Mouse (Mus musculus) layer of hippocampus, adult 11-12 months (tissue): ENCODE measurements around the gene Arhgap31.
A peak's percentile ranks its signal among the peaks of the same experiment; 100 is the strongest.

Source experiments
- DNase-seq: peaks from one replicate; pipeline ENCODE4 v3.0.0; 2022; ENCODE audit warnings: low spot score

Gene Arhgap31

DNA sequence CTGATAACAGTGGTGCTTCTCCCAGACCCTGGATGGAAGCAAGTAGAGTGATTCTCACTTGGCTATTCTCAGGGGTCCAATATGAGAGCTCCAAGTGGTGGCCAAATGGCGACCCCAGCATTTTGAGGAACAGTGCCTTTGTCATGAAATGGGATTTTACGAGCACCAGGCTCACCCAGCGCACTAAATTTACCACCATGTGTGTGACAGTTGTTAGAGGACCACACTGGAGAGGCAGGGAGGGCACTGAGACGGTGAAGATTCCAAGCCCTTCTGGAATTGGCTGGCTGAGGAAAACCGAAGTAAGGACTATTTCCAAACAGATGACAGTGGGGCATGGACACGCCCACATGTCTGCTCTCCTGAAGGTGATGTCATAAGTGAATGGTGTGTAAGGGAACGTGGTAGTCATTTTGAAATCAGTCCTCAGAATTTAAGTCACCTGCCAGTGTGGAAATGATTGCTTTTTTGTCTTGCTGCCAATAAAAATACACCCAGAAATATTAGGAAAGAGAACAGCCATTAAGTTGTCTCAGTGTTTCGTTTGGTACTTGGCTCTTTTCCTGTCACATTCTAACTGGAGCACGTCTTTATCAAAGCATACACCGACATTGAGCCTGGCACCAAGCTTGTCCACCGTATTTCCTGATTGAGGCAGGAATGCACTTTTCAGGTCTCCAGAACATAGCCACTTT, 113.9 kb downstream of the Arhgap31 start:
- no peak for DNase-seq

DNA sequence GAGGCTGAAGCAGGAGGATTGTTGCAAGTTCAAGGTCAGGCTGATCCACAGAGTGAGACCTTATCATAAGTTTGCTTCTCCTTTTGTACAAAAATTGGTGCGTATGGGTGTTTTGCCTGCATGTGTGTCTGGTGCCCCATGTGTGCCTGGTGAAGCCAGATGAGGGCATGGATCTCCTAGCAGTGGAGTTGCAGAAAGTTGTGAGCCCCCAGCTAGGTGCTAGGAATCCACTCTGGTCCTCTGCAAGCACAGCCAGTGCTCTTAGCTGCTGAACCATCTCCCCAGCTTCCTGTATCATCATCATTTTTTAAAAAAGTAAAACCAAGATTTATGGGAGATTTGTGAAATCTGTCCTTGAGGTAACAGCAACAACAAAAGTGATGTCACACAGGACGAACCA, 116.4 kb downstream of the Arhgap31 start:
- DNase-seq, result no peak

DNA sequence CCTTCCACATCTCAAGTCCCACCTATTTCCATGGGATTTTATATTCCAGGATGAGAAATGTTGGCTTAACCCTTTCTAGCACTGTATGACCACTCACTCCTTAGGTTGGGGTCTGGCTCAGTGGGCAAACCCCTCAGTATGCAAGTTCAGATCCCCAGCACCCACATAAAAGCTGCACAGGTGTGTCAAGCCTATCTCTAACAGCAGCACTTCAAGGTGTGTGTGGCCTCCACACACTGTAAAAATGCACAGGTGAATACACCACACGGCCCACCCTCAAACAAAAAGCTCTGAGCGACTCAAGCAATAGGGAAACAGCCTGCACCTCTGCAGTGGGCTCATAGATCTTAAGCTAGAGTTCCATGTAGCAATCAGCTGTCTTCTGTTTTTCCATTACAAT, 117.0 kb downstream of the Arhgap31 start:
- DNase-seq, result no peak

DNA sequence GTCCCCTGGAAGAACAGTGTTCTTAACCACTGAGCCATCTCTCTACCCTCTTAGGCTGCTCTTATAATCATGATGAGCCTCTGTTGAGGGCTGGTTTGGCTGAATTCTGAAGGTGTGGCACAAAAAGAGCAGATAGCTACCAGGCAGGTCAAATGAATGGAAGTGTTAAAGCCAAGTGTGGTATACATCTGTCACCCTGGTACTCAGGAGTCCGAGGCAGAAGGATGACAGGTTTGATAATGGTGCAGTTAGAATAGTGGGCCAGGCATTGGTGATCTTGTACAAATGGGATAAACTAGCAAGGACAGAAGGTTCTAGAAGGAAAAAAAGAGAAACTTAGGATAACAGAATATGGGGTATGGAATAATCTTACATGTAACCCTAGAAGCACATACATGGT, 118.6 kb downstream of the Arhgap31 start:
- no peak for DNase-seq

DNA sequence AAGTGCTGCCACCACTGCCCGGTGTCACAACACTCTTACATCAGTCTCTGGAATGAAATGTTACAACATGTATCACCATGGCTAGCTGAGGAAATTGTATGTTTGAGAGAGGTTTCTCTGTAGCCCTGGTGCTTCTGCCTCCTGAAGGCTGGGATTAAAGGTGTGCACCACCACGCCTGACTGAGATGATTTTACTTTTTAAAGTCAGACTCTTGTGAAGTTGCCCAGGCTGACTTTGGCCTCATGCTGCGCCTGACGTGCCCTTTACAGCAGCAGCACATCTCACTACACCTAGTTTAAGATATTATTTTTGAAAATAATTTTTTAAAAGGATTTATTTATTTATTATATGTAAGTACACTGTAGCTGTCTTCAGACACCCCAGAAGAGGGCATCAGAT, 120.1 kb downstream of the Arhgap31 start:
- no peak for DNase-seq

DNA sequence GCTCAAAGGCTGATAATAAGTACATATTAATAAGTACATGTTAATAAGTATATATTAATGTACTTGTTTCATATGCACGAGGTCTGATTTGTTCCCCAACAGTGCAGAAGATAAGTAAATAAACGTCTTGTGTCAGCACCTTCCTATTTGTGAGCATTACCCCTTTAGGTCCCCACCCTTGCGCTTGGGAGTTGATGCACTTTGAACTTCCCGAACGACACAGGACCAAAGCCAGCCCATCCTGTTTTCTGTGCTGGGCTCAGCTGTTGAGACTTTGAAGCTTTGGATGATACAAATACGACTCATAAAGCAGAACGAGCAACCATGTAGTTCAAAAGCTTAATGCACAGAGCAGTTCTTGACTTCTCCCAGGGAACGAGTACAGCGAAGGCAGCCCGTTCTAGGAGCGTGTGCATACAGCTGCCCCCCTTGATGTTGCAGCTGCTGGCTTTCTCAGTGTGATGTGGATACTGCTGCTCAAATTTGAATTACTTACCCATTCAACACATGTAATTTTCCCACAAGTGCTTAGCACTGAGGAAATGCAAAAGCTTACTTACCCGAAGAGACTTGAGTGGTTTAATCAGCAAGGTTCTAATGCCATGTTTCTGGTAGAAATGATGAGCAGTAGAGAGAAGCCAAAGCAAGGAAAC, 120.9 kb downstream of the Arhgap31 start:
- no peak for DNase-seq

DNA sequence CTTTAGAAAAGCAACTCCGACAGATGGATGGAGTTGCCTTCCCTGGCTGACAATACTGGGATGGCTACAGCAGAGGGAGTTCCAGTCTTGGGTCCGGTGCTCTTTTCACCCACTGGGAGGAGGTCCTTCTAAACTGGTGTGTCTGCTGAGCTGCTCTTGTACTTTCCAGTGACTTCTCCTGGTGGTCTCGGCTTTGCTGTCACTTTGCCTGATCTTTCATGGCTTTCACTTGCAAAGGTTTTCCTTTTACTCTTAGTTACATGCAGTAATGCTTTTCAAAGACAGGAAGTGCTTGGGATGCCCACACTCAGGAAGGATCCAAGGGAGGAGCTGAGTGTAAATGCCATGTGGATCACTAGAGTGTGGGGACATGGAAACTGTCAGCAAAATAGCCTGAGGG, 121.6 kb downstream of the Arhgap31 start:
- no peak for DNase-seq

DNA sequence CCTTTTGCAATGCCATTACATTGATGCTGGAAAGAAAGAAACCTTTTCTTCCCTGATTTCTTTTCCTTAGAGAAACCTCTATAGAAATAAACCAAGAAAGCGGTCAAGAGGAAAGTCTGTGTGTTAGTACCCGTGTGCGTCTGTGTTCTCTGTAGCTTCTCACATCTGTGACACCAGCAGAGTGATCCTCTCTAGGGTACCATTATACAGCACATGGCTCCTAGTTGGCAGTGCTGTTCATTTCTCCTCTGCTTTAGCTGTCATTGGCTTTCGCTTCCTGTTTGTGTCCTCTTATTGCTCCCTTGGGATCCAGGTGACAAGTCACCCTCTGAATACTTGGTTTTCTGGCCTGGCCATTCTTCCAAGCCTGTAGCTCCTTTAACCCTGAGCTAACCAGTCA, 125.5 kb downstream of the Arhgap31 start:
- DNase-seq, result no peak

DNA sequence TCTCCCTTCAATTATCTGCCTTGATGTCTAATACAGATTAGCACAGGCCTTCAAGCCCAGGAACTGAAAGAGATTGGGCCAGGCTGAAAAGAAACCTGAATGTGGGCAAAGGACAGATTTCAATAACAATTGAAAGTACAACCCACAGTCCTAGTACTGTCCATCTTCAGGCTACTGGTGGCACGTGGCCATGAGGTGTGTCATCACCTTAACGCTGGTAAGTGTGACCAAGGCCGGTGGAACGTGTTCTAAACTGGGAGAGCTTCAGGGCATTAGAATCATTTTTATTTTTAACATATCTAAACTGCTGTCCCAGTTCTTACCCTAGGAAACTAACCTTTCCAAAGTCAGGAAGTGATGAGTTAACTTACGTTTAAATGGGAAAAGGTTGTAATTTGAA, 125.9 kb downstream of the Arhgap31 start:
- DNase-seq, result no peak

DNA sequence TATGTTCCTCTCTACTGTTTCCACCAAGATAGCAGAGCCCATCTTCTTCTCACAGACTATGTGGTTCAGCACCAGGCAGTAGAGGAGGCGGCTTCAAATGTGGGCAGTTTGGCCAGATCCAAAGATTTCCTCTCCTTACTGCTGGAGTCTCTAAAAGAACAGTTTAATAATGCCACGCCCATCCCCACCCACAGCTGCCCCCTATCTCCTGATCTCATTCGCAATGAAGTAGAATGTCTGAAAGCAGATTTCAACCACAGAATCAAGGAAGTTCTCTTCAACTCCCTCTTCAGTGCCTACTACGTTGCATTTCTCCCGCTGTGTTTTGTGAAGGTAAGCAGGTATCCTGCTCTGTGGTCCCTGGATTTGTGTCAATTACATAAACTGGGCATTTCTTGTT, 127.9 kb downstream of the Arhgap31 start:
- DNase-seq, result no peak

DNA sequence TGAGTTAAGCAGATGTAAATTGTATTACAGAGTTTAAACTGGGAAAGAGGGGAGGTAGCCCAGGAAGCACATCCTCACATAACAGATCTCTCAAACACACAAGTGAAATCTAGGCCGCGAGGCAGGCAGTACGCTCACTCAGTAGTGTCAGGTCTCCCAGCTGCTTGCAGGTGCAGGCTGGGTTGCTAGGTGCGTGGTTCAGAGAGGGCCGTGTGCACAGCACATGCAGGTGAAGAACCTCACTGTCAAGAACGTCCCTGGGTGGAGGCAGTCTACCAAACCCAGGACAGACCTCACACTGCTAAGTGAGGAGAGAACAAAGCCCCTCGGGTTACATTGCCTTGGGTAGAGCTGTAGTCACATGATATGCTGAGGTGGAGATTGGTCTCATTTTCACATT, 128.3 kb downstream of the Arhgap31 start:
- DNase-seq, result no peak

DNA sequence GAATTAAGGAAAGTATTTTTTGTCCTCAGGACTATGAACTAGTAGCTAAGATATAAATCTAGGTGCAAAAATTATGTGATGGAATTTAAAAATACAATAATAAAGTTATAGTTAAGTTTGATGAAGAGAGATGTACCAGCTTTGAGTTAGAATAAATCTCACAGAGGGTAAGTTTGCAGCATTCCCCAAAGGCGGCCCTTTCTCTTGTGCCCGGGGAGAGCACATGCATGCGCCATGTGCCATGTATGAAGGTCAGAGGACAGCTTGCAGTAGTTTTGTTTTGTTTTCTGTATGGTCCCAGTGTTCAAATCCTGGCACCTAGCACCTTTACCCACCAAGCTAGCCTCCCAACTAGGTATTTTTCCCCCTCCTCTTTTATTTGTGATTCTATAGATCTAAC, 141.6 kb downstream of the Arhgap31 start:
- DNase-seq, result no peak

DNA sequence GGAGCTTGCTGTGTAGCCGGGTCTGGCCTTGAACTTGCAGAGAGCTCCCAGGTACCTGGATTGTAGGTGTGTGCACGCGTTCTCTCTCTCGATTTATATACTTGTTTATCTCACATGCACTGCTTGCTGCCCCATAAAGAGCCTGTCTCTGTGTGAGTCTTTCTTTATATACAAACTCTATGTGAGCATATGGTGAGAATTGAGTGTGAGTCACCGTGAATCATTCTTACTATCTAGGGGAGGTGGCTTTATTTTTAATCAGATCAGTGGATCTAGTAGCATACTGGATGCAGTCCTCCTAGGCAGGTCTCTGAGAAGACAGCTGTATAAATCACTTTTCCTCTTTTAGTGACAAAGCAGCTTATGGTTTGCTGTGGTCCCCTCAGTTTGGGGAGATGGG, 144.9 kb downstream of the Arhgap31 start:
- DNase-seq, result no peak

DNA sequence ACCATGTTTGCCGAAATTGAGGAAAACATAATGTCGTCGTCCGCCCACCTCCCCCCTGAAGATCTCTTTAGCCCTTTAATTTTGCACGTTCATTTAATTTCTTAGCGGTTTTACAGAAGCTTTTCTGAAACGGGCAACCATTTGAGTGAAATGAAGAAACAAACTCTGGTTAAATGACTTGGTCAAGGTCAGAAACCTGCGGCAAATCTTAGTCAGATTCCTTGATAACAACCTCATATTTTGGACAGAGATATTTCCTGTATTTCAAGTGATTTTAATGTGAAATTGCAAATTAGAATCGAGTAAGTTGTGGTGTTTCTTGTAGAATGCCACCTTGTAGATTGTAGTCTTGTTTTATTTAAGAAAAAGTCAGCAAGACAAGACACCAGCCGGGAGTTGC, 149.6 kb downstream of the Arhgap31 start:
- no peak for DNase-seq

DNA sequence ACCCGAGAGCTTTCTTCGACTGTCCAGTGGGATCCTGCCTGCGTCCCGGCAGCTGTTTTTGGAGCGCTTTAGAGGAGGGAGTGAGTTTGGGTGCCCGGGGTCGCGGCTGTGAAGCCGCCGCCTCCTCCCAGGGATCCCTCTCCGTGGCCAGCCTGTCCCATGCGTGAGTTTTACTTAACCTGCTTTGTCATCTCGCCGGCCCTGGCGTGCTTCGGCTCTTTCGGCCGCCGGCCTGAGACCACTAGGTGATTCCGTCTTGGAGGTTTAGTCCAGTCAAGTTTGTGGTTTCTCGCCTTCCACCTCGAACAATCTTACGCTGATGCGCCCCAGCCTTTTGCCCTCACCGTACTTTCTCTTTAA, 150.1 kb downstream of the Arhgap31 start:
- DNase-seq, result no peak

DNA sequence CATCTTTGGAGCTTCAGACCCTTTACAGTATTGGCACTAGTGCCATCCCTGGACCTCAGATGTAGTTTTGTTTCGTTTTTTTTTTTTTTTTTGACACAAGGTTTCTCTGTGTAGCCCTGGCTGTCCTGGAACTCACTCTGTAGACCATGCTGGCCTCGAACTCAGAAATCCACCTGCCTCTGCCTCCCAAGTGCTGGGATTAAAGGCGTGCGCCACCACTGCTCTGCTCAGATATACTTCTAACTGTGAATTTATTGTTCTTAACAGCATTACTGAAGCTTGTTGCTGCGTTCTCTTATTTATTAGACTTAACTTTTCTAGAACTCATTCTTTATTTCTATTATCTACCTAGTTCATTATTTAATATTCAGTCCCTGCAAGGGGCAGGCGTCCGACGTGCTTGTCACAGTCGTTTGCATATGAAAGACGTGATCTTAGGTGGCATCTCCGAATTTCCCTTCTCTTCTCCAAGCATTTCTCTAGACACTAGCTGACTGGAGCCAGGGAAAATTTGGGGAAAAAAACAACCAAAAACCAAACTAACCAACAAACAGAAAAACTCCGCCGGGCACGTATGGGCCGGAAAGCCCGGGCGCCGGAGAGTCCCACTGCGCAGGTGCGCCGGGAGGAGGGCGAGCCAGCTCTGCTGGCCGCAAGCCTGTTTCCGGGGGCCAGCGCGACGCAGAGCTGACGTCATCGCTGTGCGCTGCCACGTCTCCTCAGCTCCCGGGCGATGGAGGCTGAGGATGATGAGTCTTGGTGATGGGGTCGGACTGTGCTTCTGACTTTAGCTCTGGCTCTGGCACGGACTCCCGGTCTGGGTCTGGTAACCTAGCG, 150.7 kb downstream of the Arhgap31 start:
- peak; percentile 95 for DNase-seq

DNA sequence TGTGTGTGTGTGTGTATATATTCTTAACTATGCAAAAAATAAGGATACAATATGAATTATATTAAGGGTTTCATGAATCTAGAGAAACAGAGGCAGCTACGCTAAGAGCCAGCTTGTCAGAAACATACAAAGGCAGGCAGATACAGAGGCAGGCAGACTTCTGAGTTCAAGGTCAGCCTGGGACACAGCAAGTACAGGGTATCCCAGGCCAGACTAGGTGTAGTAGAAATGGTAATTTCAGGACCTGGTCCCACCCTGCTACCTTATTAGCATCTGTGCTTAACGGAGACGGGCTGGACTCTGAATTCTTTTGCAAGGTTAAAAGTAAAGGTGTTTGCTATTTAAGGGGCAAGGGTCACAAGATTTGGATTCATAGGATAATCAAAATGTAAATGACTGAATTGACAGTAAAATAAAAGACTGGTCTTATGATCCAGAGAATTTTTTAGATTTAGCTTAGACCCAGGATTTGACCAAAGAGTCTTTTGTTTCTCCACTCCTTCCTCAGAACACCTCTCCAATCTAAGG, 154.8 kb downstream of the Arhgap31 start, which contains the start of gene Tmem39a:
Gene Tmem39a (plus strand): TSS at position 478 of the 528 bp plus-strand sequence.
- no peak for DNase-seq

DNA sequence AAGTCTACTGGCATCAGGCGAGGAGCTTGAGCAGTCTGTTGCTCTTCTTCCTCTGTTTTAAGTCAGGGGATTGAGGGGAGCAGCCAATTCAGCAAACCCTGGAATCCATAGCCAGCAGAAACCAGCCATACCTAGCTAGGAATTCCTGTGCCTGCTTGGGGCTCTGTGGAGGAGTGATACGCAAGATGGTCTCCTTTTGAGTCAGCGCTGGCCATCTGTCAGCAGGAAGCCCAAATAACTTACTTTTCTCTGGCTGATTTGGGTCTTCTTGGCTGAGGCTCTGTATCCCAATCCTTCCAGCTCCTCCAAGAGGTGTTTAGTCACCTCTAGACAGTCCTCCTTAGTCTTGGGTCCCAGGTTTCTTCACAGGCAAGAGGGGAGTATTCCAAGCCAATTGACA, 157.1 kb downstream of the Arhgap31 start:
- DNase-seq, result peak; percentile 28

DNA sequence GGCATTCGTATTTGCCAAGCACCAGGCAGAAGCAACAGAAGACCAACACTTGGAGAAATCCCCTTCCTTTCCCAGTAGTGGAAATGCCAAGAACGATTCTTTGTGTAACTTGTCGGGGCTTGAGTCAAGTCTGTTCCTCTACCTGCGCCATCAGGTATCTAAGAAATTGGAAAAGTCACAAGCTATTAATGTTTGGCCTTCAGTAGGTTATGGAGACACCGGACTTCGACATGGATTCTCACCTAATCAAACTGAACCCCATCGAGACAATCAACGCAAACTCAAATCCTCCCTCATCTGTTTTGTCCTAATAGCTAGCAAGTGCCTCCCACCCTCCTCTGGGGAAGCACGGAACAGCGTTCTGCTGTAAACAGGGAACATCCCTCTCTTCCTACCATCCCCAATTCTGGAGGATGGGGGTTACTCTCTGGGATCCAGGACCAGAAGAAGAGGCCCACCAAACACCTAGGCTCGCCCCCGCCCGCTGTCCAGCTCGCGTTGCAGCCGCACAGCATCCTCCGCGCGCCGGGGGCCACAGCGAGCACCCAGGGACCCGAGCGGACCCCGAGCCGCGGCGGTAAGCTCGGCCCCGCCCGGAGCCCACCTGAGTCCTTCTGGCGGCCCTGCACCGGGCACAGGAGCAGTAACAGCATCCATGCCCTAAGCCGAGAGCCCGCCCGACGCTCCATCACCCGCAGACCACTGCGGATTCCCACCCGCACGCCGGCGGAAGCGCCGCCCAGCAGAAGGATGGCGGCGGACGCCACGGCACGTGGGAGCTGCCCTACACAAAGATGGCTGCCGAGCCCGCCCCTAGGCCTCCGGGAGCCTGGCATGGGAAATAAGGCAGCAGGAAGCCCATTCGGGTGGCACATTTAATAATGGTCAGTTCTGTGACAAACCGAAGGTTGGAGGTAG, 163.3 kb downstream of the Arhgap31 start, which contains the start of gene Poglut1:
Gene Poglut1 (minus strand): TSS at position 780 of the 918 bp plus-strand sequence.
- peak; percentile 84 for DNase-seq
